Mouse (Mus musculus): ENCODE data around the gene Hoxb1. TPM values are rescaled to one million over a fixed set of nuclear protein-coding genes. Genes with fewer than 3 reads are reported as not detected.

The Hoxb1 gene
- total RNA-seq, 2 experiments from 2014 or later: not detected

DNA sequence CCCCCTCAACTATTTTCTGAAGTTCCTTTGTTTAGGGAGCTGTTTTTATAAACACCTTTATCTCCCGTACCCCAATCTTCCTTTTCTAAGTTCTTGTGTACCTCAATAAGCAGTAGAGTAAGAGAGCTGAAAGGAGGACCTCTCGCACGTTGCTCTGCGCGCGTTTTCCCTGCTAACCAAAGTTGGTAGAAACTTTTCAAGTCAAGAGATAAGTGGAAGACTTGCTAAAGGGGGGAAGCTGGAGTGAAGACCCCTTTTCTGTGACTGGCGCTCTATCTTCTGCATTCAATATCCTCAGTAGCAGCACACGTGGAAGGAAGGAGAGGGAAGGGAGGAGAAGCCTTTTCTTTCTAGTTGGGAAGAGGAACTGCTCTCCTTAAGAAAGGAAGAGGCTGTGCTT lies 40.6 kb upstream of the Hoxb1 start:
- Histone ChIP-seq H3K27ac (no peak overlapping the region), H3K4me3 (no peak overlapping the region)
- no peak for TF ChIP-seq CTCF (conservative IDR thresholded peaks at IDR 0.05)
- DNase-seq (ENCODE audit: low spot score in 2 of 2): no peak

DNA sequence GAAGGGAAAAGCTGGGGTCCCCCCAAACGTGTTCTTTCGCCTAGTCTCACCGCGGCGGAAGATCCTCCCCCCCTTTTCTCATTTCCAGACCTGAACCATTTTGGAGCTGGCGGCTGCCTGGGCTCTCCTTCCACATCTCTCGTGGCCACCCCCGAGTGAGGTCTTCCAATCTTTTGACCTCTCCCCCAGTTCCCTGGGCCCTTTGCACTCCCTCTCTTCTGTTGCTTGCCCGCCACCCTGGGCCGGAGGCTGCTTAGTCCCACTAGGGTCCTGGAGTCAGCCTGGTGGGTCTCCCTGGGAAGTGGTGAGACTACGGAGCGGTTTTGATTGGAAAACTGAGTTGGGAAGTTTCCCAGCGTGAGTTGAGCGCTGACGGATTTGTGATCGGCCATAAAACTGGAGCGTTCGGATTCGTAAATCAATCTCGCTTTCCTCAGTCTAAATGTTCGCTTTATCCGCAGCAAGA lies 39.8 kb upstream of the Hoxb1 start:
- Histone ChIP-seq H3K4me3 (no peak overlapping the region), H3K27ac (no peak overlapping the region)
- DNase-seq (ENCODE audit: low spot score in 2 of 2): no peak
- no peak for TF ChIP-seq CTCF (conservative IDR thresholded peaks at IDR 0.05)

DNA sequence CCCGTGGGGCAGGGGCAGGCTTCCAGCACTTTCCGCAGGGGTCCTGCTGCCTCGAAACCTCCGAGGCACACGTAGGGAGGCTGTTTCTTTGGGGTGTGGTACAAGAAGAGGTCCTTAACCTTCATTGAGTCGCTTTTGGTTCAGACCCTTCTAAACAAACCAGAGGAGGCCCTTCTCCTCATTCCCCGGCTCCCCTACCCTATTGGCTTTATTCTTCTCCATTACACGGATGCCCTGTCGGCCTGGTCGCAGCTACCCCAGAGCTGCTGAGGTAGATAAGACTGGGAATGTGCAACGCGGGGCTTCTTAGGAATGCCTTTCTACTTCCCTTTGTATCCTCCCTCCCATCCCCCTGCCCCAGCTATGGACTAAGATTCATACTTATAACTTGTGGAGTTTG lies 38.8 kb upstream of the Hoxb1 start:
- no peak overlapping the region for H3K4me3 ChIP-seq
- TF ChIP-seq CTCF (conservative IDR thresholded peaks at IDR 0.05): no peak
- H3K27ac ChIP-seq: no peak overlapping the region
- DNase-seq (ENCODE audit: low spot score in 2 of 2): no peak

DNA sequence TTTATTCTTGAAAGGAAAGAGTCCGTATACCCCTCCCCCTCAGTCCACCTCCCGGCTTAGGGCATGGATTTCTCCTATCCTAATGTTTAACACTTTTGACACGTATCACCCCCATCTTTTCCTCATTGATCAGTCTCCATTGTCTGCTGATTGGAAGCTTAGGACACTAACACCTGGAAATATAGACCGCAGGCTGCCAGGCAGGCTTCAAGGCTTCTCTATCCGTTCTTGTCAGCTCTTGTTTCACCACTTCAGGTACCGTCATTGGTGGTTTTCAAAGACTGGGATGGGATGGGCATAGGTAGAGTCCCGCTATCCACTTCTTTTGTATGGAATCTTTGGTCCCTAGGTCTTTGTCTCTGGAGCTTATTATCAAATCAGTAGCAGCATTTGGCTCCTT lies 38.4 kb upstream of the Hoxb1 start:
- H3K4me3 ChIP-seq: no peak overlapping the region
- H3K27ac ChIP-seq: no peak overlapping the region
- no peak for TF ChIP-seq CTCF (conservative IDR thresholded peaks at IDR 0.05)
- no peak for DNase-seq (ENCODE audit: low spot score in 2 of 2)

DNA sequence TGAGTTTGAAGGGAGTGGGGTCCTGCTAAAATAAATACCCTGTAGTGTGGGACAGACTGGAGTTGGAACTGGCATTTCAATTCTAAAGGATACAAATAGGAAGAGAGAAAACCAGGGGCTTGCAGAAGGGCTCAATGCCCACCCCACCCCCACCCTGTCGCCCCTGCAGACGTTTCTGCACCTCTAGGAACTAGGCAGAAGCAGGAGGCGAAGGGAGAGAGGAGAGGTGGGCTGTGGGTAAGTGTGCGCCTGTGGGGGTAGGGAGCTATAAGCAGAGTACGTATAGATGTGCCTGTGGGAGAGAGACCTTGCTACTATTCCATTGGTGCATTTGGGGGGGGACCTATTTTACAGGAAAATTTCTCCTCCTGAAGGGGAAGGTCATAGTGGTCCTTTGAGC lies 37.8 kb upstream of the Hoxb1 start:
- no peak for TF ChIP-seq CTCF (conservative IDR thresholded peaks at IDR 0.05)
- DNase-seq (ENCODE audit: low spot score in 2 of 2): no peak
- Histone ChIP-seq H3K27ac (no peak overlapping the region), H3K4me3 (no peak overlapping the region)

DNA sequence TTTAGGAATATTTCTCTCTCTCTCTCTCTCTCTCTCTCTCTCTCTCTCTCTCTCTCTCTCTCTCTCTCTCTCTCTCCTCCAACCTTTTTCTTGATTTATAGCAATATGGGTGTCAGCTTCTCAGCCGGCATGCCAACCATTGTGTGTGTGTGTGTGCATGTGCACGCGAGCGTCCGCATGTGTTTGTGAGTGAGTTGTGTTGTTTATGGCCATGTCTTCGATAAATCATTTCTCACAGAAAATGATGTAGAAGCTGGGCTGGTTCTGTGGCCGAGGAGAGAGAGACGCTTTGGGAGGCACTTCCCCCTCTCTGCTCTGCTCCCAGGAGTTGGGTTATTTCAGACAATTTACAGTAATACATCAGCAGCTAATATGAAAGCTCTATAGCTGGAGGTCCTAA lies 36.9 kb upstream of the Hoxb1 start:
- no peak for TF ChIP-seq CTCF (conservative IDR thresholded peaks at IDR 0.05)
- Histone ChIP-seq H3K4me3 (no peak overlapping the region), H3K27ac (no peak overlapping the region)
- no peak for DNase-seq (ENCODE audit: low spot score in 2 of 2)

DNA sequence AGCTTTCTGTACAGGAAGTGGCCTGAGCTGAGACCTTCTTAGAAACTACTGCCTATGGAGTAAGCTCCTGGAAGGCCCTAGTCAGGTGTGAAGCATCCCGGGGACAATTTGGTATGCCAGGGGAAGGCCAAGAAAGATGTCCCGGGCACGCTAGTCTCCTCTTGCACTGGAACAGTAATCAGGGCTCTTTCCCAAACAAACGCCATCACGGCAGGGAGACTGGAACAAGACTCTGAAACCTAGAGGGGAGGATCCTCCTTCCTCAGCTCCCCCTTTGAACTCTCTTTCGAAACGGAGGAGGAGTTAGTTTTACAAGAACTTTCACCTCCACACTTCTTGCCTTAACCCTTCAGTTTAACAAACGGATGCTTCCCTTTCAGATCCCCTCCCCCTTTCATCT lies 33.4 kb upstream of the Hoxb1 start:
- Histone ChIP-seq H3K4me3 (no peak overlapping the region), H3K27ac (no peak overlapping the region)
- no peak for TF ChIP-seq CTCF (conservative IDR thresholded peaks at IDR 0.05)

DNA sequence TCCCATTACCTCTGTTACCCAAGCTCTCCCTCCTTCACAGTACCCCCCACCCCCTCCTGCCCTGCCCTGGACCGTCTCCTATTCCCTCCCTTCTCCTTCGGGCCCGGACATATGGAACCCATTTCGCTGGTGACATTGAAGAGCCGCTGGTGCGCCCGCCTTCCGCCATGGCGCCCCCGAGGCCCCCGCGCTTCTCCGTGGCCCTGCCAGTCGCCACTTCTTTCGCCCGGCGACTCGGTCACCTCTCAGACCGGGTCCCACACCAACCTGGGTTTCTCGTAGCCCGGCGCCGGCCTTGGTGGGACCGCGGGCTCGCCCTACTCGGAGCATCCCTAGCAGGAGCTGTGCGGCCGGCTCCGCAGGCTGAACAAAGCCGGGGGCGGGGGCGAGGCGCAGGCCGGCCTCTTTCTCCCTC lies 32.9 kb upstream of the Hoxb1 start:
- no peak overlapping the region for H3K4me3 ChIP-seq
- H3K27ac ChIP-seq: no peak overlapping the region
- DNase-seq (ENCODE audit: low spot score in 2 of 2): no peak
- no peak for TF ChIP-seq CTCF (conservative IDR thresholded peaks at IDR 0.05)

More for the DNA sequence above, 33.4 kb upstream of the Hoxb1 start:
- no peak for DNase-seq (ENCODE audit: low spot score in 2 of 2)

DNA sequence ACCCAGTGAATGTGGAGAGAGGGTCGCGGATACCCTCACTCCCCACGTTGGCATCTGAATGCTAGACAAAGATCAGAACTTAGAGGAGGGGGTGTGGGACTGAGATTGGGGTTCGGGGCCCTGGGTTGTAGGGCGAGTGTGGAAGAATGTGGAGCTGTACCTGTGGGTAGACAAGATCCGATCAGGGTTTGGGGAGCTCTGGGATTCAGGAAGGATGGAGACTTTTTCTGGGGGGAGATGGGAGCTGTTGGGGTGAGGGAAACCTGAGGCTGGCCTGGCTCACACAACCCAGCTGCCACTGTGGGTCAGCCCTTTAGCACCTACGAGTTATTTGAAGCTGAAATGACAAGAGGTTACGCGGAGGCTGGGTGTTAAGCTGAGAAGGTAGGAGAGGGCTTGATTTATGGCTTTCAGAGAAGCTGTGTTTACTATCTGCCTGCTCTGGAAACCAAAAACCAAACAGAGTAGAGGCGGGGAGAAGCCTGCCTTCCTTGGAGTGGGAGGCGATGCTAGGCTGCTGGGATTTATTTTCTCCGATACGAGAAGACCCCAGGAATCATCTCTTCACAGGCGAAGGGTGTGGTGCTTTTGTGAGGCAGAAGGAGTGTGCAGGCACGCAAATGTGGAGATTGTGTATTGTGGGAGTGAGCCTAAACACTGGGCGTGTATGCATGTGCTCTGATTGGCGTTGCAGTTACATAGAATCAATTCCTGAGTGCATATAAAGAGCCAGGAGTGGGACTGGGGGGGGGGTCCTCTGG lies 32.1 kb upstream of the Hoxb1 start:
- H3K4me3 ChIP-seq: no peak overlapping the region
- no peak overlapping the region for H3K27ac ChIP-seq
- no peak for TF ChIP-seq CTCF (conservative IDR thresholded peaks at IDR 0.05)
- no peak for DNase-seq (ENCODE audit: low spot score in 2 of 2)

DNA sequence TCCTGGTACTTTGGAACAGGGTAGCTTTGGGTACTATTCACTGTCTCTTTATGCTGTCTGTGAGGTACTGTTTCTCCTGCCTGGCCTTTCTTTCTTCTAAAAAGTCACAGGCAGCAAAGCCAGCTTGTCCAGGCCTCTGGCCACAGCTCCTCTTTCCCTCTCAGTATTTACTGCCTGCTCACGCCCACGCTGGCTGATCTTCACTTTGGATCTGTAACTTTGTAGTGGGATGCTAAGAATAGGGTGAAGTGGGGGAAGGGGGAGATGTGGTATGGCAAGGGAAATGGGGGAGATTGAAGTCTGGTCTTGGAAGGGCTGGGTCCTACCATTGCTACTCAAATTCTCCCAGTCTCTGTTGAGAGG lies 31.6 kb upstream of the Hoxb1 start:
- H3K4me3 ChIP-seq: no peak overlapping the region
- H3K27ac ChIP-seq: no peak overlapping the region
- TF ChIP-seq CTCF (conservative IDR thresholded peaks at IDR 0.05): no peak
- no peak for DNase-seq (ENCODE audit: low spot score in 2 of 2)

DNA sequence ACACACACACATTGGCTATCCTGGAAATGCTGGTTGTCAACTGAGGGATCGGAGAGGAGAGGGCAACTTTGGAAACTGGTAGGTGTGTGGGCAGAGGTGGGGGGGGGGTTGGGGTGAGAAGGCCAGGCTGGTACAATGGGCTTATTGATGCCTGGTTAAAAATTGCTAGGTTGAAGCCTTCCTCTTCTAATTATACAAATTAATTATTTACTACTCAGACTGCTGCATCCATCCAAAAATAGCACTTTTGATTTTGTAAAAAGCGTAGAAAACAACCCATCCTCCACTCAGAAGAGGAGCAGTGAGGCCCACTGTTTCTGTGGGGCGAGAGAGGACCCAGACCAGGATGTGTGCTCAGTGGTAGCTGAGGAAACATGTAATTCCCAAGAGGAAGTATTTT lies 30.6 kb upstream of the Hoxb1 start:
- Histone ChIP-seq H3K27ac (no peak overlapping the region), H3K4me3 (no peak overlapping the region)
- TF ChIP-seq CTCF (conservative IDR thresholded peaks at IDR 0.05): no peak
- DNase-seq (ENCODE audit: low spot score in 2 of 2): no peak

DNA sequence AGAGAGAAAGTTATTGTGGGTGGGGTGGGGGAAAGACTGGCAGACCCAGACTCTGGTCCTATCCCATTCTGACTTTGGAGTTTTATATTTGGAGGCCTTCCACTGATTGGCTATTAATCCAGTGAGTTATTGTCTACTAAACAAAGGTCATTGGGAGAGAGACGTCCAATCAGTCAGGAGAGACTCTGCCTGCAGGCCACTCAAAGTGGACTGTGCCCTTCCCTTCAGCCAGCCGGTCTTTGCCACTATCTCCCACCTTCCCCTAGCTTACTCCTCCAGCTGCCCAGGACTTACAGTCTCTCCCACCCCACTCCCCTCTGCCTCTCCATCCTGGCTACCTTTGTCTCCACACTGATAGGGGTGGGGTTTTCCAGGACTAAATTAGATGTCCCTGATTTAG lies 29.0 kb upstream of the Hoxb1 start:
- H3K4me3 ChIP-seq: no peak overlapping the region
- no peak for TF ChIP-seq CTCF (conservative IDR thresholded peaks at IDR 0.05)
- no peak overlapping the region for H3K27ac ChIP-seq
- DNase-seq (ENCODE audit: low spot score in 2 of 2): no peak

DNA sequence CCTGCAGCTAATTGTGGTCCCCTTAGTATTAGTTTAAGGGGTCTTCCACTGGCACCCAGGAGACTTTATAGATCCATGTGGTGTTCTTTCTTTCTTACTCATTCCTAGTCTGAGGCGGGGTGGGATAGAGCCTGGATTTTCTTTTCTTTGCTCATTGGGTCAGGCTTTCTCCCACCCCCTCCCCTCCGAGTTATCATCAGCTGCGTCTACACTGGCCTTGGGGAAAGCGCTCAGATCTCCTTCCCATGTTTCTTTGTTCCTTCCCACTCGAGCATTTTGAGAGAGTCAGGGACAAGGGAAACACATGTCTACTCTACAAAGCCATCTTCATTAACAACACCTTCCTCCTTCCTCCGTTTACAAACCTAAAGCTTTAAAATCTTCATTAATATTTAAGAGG lies 28.5 kb upstream of the Hoxb1 start:
- no peak for TF ChIP-seq CTCF (conservative IDR thresholded peaks at IDR 0.05)
- H3K4me3 ChIP-seq: no peak overlapping the region
- H3K27ac ChIP-seq: no peak overlapping the region

More for the DNA sequence above, 28.5 kb upstream of the Hoxb1 start:
- no peak for DNase-seq (ENCODE audit: low spot score in 2 of 2)
